Mouse (Mus musculus) midbrain, embryonic 12.5 days (tissue): ENCODE results near the gene Adcy5. TPM values are rescaled to one million over a fixed set of nuclear protein-coding genes. Genes with fewer than 3 reads are reported as not detected.

Source experiments
- ATAC-seq: fragments of 200-750 bp; cut with Nextera tagmentation; 2 replicates; pipeline ENCODE4 v1.8.0; 2017; ENCODE audit warnings: low read depth, moderate TSS enrichment, moderate library complexity; ENCODE audit not compliant: low FRiP score
- H3K27ac ChIP-seq: fragments of 300-500 bp; sonication (generic); replicated peaks from 2 replicates; pipeline ENCODE4 v1.5.1; 2016; ENCODE audit warnings: mild to moderate bottlenecking
- H3K27me3 ChIP-seq: fragments of 300-500 bp; sonication (generic); 2 replicates; pipeline ENCODE4 v1.6.1; 2016; ENCODE audit warnings: mild to moderate bottlenecking
- H3K36me3 ChIP-seq: fragments of 300-500 bp; sonication (generic); 2 replicates; pipeline ENCODE4 v1.6.1; 2016
- H3K4me1 ChIP-seq: fragments of 300-500 bp; sonication (generic); 2 replicates; pipeline ENCODE4 v1.6.1; 2016
- H3K4me2 ChIP-seq: fragments of 300-500 bp; sonication (generic); replicated peaks from 2 replicates; pipeline ENCODE4 v1.6.1; 2016; ENCODE audit warnings: mild to moderate bottlenecking, moderate library complexity
- H3K4me3 ChIP-seq: fragments of 300-500 bp; sonication (generic); 2 replicates; pipeline ENCODE4 v1.5.1; 2016; ENCODE audit warnings: mild to moderate bottlenecking
- H3K9ac ChIP-seq: fragments of 300-500 bp; sonication (generic); replicated peaks from 2 replicates; pipeline ENCODE4 v1.6.1; 2016; ENCODE audit warnings: mild to moderate bottlenecking, moderate library complexity
- H3K9me3 ChIP-seq: fragments of 300-500 bp; sonication (generic); 2 replicates; pipeline ENCODE4 v1.6.1; 2016; ENCODE audit warnings: mild to moderate bottlenecking
- WGBS: fragments of 180-500 bp; shearing (Covaris S2); methylation state at CpG from one replicate; pipeline ENCODE4 v1.1.7; 2016; 5-methylcytosine and 5-hydroxymethylcytosine counted together
- polyA plus RNA-seq: library from polyadenylated mRNA; unstranded; fragments of >200 nt; fragmentation: Nextera tagmentation; extraction: Ambion mirVana; gene quantifications from 2 replicates; pipeline ENCODE4 v1.2.1, GENCODE M21; 2016

Adcy5 gene
- polyA plus RNA-seq, 1 experiment from 2014 or later = 3.6 TPM

GRCm38 (mm10) chr16:35239966-35240730, 85.5 kb downstream of the Adcy5 start:
- no peaks in the 10 kb centered on the region for H3K9me3 ChIP-seq
- H3K9ac ChIP-seq = no peak overlapping the region
- 91% methylated on average over 4 of the region's 4 CpGs for WGBS
- peaks cover 4% of the 10 kb centered on the region for H3K27me3 ChIP-seq
- H3K4me1 ChIP-seq = peaks cover 11% of the 10 kb centered on the region
- H3K36me3 ChIP-seq = no peaks in the 10 kb centered on the region
- ATAC-seq = no peak
- no peak overlapping the region for H3K27ac ChIP-seq
- H3K4me3 ChIP-seq = no peak overlapping the region
- no peak overlapping the region for H3K4me2 ChIP-seq

- no peak overlapping the region for H3K4me2 ChIP-seq
- 64% methylated on average over 3 of the region's 3 CpGs for WGBS
Observed at GRCm38 (mm10) chr16:35247364-35247763, 92.7 kb downstream of the Adcy5 start.

GRCm38 (mm10) chr16:35248825-35249224, 94.1 kb downstream of the Adcy5 start:
- Histone ChIP-seq H3K4me1 (peaks cover 8% of the 10 kb centered on the region; the same call in 1 of the 2 replicates), H3K9ac (no peak overlapping the region), H3K9me3 (no peaks in the 10 kb centered on the region), H3K27me3 (no peaks in the 10 kb centered on the region), H3K4me3 (no peak overlapping the region), H3K36me3 (no peaks in the 10 kb centered on the region), H3K27ac (no peak overlapping the region), H3K4me2 (no peak overlapping the region)
- WGBS = 52% methylated on average over 9 of the region's 9 CpGs
- ATAC-seq = no peak

More at GRCm38 (mm10) chr16:35247364-35247763, 92.7 kb downstream of the Adcy5 start:
- Histone ChIP-seq H3K9me3 (no peaks in the 10 kb centered on the region), H3K4me3 (no peak overlapping the region), H3K36me3 (no peaks in the 10 kb centered on the region), H3K27ac (no peak overlapping the region), H3K4me1 (no peaks in the 10 kb centered on the region), H3K27me3 (no peaks in the 10 kb centered on the region), H3K9ac (no peak overlapping the region)
- no peak for ATAC-seq

- no peak for ATAC-seq
- 92% methylated on average over 6 of the region's 6 CpGs for WGBS
- Histone ChIP-seq H3K4me3 (no peak overlapping the region), H3K27ac (no peak overlapping the region), H3K27me3 (no peaks in the 10 kb centered on the region), H3K4me1 (peaks cover 8% of the 10 kb centered on the region; the same call in 1 of the 2 replicates), H3K4me2 (no peak overlapping the region), H3K36me3 (no peaks in the 10 kb centered on the region), H3K9ac (no peak overlapping the region), H3K9me3 (no peaks in the 10 kb centered on the region)
Observed at GRCm38 (mm10) chr16:35249763-35250162, 95.1 kb downstream of the Adcy5 start.

GRCm38 (mm10) chr16:35251690-35252089, 97.0 kb downstream of the Adcy5 start:
- H3K4me2 ChIP-seq = no peak overlapping the region
- H3K4me3 ChIP-seq = no peak overlapping the region
- no peak for ATAC-seq
- H3K9ac ChIP-seq = no peak overlapping the region
- H3K27me3 ChIP-seq = no peaks in the 10 kb centered on the region
- WGBS = 86% methylated on average over 6 of the region's 6 CpGs
- H3K27ac ChIP-seq = no peak overlapping the region
- peaks cover 8% of the 10 kb centered on the region; the same call in 1 of the 2 replicates for H3K4me1 ChIP-seq
- H3K9me3 ChIP-seq = no peaks in the 10 kb centered on the region
- H3K36me3 ChIP-seq = no peaks in the 10 kb centered on the region

- no peaks in the 10 kb centered on the region for H3K27me3 ChIP-seq
- no peak overlapping the region for H3K27ac ChIP-seq
- WGBS = 54% methylated on average over 6 of the region's 6 CpGs
- no peak overlapping the region for H3K9ac ChIP-seq
- ATAC-seq = no peak
- H3K36me3 ChIP-seq = no peaks in the 10 kb centered on the region
- H3K4me3 ChIP-seq = no peak overlapping the region
- H3K4me1 ChIP-seq = peaks cover 8% of the 10 kb centered on the region; the same call in 1 of the 2 replicates
- H3K9me3 ChIP-seq = no peaks in the 10 kb centered on the region
- no peak overlapping the region for H3K4me2 ChIP-seq
Observed at GRCm38 (mm10) chr16:35252967-35253366, 98.3 kb downstream of the Adcy5 start.

- 79% methylated on average over 9 of the region's 11 CpGs for WGBS
- H3K9me3 ChIP-seq = no peaks in the 10 kb centered on the region
- H3K4me3 ChIP-seq = no peak overlapping the region
- no peak overlapping the region for H3K4me2 ChIP-seq
- no peaks in the 10 kb centered on the region for H3K27me3 ChIP-seq
- no peak for ATAC-seq
- H3K9ac ChIP-seq = no peak overlapping the region
- peaks cover 8% of the 10 kb centered on the region; the same call in 1 of the 2 replicates for H3K4me1 ChIP-seq
- H3K36me3 ChIP-seq = no peaks in the 10 kb centered on the region
- H3K27ac ChIP-seq = no peak overlapping the region
Observed at GRCm38 (mm10) chr16:35255981-35256380, 101.3 kb downstream of the Adcy5 start.

GRCm38 (mm10) chr16:35270353-35270934, 115.8 kb downstream of the Adcy5 start:
- Histone ChIP-seq H3K27me3 (peaks cover 10% of the 10 kb centered on the region; the same call in 1 of the 2 replicates), H3K27ac (no peak overlapping the region), H3K4me1 (peaks cover 8% of the 10 kb centered on the region; the same call in 1 of the 2 replicates), H3K36me3 (no peaks in the 10 kb centered on the region), H3K4me2 (no peak overlapping the region), H3K9ac (no peak overlapping the region), H3K9me3 (no peaks in the 10 kb centered on the region), H3K4me3 (no peak overlapping the region)
- peak; percentile 57 for ATAC-seq
- 41% methylated on average over 10 of the region's 10 CpGs for WGBS

- Histone ChIP-seq H3K4me1 (peaks cover 8% of the 10 kb centered on the region; the same call in 1 of the 2 replicates), H3K27me3 (peaks cover 10% of the 10 kb centered on the region; the same call in 1 of the 2 replicates), H3K9ac (no peak overlapping the region), H3K9me3 (no peaks in the 10 kb centered on the region), H3K4me2 (no peak overlapping the region), H3K27ac (no peak overlapping the region), H3K36me3 (no peaks in the 10 kb centered on the region), H3K4me3 (no peak overlapping the region)
- ATAC-seq = no peak; the same call in 1 of the 2 replicates
- 81% methylated on average over 6 of the region's 6 CpGs for WGBS
Observed at GRCm38 (mm10) chr16:35270945-35271344, 116.3 kb downstream of the Adcy5 start.

- 55% methylated on average over 4 of the region's 4 CpGs for WGBS
Observed at GRCm38 (mm10) chr16:35271572-35271971, 116.9 kb downstream of the Adcy5 start.

GRCm38 (mm10) chr16:35272417-35272816, 117.7 kb downstream of the Adcy5 start:
- no peak overlapping the region for H3K4me2 ChIP-seq
- no peak overlapping the region for H3K27ac ChIP-seq
- no peak overlapping the region for H3K4me3 ChIP-seq
- H3K9ac ChIP-seq = no peak overlapping the region
- ATAC-seq = no peak
- H3K36me3 ChIP-seq = no peaks in the 10 kb centered on the region
- peaks cover 8% of the 10 kb centered on the region; the same call in 1 of the 2 replicates for H3K4me1 ChIP-seq
- 55% methylated on average over 4 of the region's 4 CpGs for WGBS
- peaks cover 14% of the 10 kb centered on the region; the same call in 1 of the 2 replicates for H3K27me3 ChIP-seq
- H3K9me3 ChIP-seq = no peaks in the 10 kb centered on the region

More at GRCm38 (mm10) chr16:35271572-35271971, 116.9 kb downstream of the Adcy5 start:
- H3K4me2 ChIP-seq = no peak overlapping the region
- peaks cover 10% of the 10 kb centered on the region; the same call in 1 of the 2 replicates for H3K27me3 ChIP-seq
- no peak for ATAC-seq
- H3K4me1 ChIP-seq = peaks cover 8% of the 10 kb centered on the region; the same call in 1 of the 2 replicates
- H3K9me3 ChIP-seq = no peaks in the 10 kb centered on the region
- no peak overlapping the region for H3K27ac ChIP-seq
- H3K36me3 ChIP-seq = no peaks in the 10 kb centered on the region
- no peak overlapping the region for H3K4me3 ChIP-seq
- no peak overlapping the region for H3K9ac ChIP-seq

- no peak overlapping the region for H3K4me2 ChIP-seq
- H3K27me3 ChIP-seq = peaks cover 14% of the 10 kb centered on the region; the same call in 1 of the 2 replicates
- 80% methylated on average over 6 of the region's 6 CpGs for WGBS
- H3K36me3 ChIP-seq = no peaks in the 10 kb centered on the region
- no peaks in the 10 kb centered on the region for H3K9me3 ChIP-seq
- H3K4me3 ChIP-seq = no peak overlapping the region
- H3K4me1 ChIP-seq = 0 out of 2 replicates have a peak, but pooled peaks cover 1% of the 10 kb centered on the region
- no peak for ATAC-seq
- H3K9ac ChIP-seq = no peak overlapping the region
- no peak overlapping the region for H3K27ac ChIP-seq
Observed at GRCm38 (mm10) chr16:35278166-35278565, 123.5 kb downstream of the Adcy5 start.
